Comparison of ENCODE assay signal across 8 mouse cellular contexts in genomic region chr11:43775469-43776323, GRCm38 (mm10). TPM values are rescaled to one million over a fixed set of nuclear protein-coding genes. Genes with fewer than 3 reads are reported as not detected.
A peak's percentile ranks its signal among the peaks of the same experiment; 100 is the strongest.
DNase-seq lines count a peak whose midpoint lies in the region; ATAC-seq and TF ChIP-seq lines count a peak whose summit lies in the region.

No protein-coding gene starts in this region.

- no peak overlapping the region for H3K27ac ChIP-seq in limb, embryonic 12.5 days

- intact Hi-C loops in heart, postnatal 14 days (cut with DNase I): no loop called here

- peak overlapping the region; percentile 71 for H3K4me2 ChIP-seq in limb, embryonic 12.5 days

- peak overlapping the region; percentile 52; the same call in 1 of the 2 replicates for H3K9ac ChIP-seq in limb, embryonic 12.5 days (replicated peaks)

- no peaks in the 10 kb centered on the region for H3K36me3 ChIP-seq in limb, embryonic 12.5 days

- DNase-seq in lung, adult 2 months: peak; percentile 34
- no peak for DNase-seq in lung, postnatal 25 days (ENCODE audit: low spot score)
- peak; percentile 67 for DNase-seq in embryo, embryonic 10 days (ENCODE audit: low spot score)
- peak; percentile 16 to 21 for DNase-seq in heart, postnatal 14 days
- DNase-seq in neural tube, embryonic 10.5 days (ENCODE audit: extremely low spot score, low spot score): peak; percentile 67
- DNase-seq in layer of hippocampus, adult 8-10 months (ENCODE audit: low spot score in 2 of 2): no peak
- DNase-seq in right cerebral cortex, adult 2 months (ENCODE audit: low spot score in 2 of 2): no peak

- TF ChIP-seq CTCF in lung, adult 2 months (IDR thresholded peaks at IDR 0.05; ENCODE audit: insufficient read depth, low read length): no peak

- WGBS in lung, adult 2 months: 18% methylated on average over 63 of the region's 63 CpGs
- 14% methylated on average over 63 of the region's 63 CpGs for WGBS in limb, embryonic 12.5 days

- no peak; the same call in 1 of the 2 replicates for ATAC-seq in limb, embryonic 12.5 days (ENCODE audit: insufficient number of reproducible peaks, insufficient read depth, low FRiP score, low TSS enrichment, low read depth)

- H3K9me3 ChIP-seq in limb, embryonic 12.5 days: no peaks in the 10 kb centered on the region

- H3K4me3 ChIP-seq in lung, adult 2 months (replicated peaks; ENCODE audit: extremely low read depth, low read depth, low read length): peak overlapping the region; percentile 39
- H3K4me3 ChIP-seq in limb, embryonic 12.5 days (replicated peaks): peak overlapping the region; percentile 46

- H3K4me1 ChIP-seq in lung, adult 2 months (ENCODE audit: control insufficient read depth, insufficient read depth, low read length): no peaks in the 10 kb centered on the region
- H3K4me1 ChIP-seq in limb, embryonic 12.5 days (replicated peaks): peaks cover 5% of the 10 kb centered on the region

- no peak for TF ChIP-seq POLR2A in lung, adult 2 months (IDR thresholded peaks at IDR 0.05; ENCODE audit: borderline replicate concordance, extremely low read depth, low read depth, low read length)

- peaks cover 36% of the 10 kb centered on the region for H3K27me3 ChIP-seq in limb, embryonic 12.5 days

RNA-seq across cellular contexts. Expression of gene Ttc1, which starts 27.9 kb away (rescaled TPM):
- 6.0 and 10.7 TPM in 2 replicates for polyA plus RNA-seq in lung, adult 2 months (2012; rRNA removed)
- 10 to 100 TPM; 43.6 to 48.4 TPM for total RNA-seq in heart, postnatal 14 days (2021)
- 74.4 and 74.8 TPM in 2 replicates for polyA plus RNA-seq in limb, embryonic 12.5 days (2016; fragmentation: Nextera tagmentation; extraction: Ambion mirVana)
- 10 to 100 TPM; 56.2 to 68.4 (median 62.7) TPM for total RNA-seq in layer of hippocampus, adult 8-10 months (2022)

Comparison
In these comparisons a context has a peak if more than half of its experiments do, and no peak if none do; other contexts are left out.
1. DNase-seq: peak in lung, adult 2 months (single experiment), embryo, embryonic 10 days (single experiment), heart, postnatal 14 days (2 of 2) and neural tube, embryonic 10.5 days (single experiment); none in lung, postnatal 25 days (single experiment), layer of hippocampus, adult 8-10 months (0 of 2) and right cerebral cortex, adult 2 months (0 of 2).